Mouse (Mus musculus): ENCODE measurements around the gene Myo3b. TPM values are rescaled to one million over a fixed set of nuclear protein-coding genes. Genes with fewer than 3 reads are reported as not detected.

Myo3b gene
- polyA plus RNA-seq, 1 experiment: 0.46 TPM

DNA sequence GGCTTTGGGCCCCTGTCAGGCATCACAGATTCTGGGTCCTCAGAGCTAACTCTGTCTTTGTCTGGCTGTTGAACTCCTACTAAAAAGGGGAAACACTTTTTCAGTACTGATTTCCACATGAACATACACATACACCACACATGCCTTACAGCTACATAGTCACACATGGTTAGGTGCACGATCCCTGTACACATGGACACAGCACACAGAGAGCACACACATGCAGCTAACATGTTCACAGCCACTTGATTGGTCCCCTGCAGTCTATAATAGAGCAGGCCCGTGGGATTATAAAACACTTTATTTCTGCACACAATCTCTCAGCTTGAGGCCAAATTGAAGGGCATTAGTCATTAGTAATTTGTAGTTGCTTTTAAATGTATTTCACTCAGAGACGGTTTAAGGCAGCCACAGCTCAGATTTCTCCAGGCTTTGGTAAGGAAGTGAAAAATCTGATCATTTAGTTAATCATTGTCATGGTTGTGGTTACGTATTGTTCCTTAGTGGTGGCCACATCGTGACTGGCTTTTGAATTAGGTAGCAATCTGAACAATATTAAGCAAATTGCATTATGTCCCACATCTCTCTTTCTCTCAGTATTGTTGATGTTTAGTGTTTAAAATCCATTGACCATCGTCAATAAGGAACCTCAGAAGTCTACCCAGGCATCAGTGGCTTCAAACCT lies 27.6 kb downstream of the Myo3b start:
- DNase-seq (ENCODE audit: low read depth): peak; percentile 44
- no peak for TF ChIP-seq CTCF (IDR thresholded peaks at IDR 0.05; ENCODE audit: borderline replicate concordance, extremely low read depth, insufficient read depth, insufficient read length)
- no peak for TF ChIP-seq POLR2A (IDR thresholded peaks at IDR 0.05; ENCODE audit: borderline replicate concordance, extremely low read depth, insufficient read depth, insufficient read length, poor library complexity, severe bottlenecking)

DNA sequence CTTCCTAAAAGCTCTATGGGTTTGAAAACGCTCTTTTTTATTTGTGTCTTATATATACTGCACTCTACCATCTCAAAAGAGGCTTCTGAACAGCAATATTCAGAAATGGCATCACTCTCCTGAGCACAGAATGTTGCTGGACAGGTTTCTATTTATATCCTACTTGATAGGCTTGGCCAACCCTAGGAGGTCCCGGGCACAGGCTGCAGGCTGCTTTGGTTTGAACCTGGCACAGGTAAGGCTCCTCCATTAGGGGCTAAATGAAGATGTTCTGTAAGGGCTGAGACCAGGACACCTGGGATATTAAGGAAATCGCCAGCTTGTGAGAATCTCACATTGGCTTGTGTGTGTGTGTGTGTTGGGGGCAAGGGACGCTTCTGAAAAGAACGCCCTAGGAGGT lies 30.9 kb downstream of the Myo3b start:
- DNase-seq (ENCODE audit: low read depth): no peak

GRCm38 (mm10) chr2:70083444-70084020 lies 44.6 kb downstream of the Myo3b start:
- TF ChIP-seq POLR2A (IDR thresholded peaks at IDR 0.05; ENCODE audit: borderline replicate concordance, extremely low read depth, insufficient read depth, insufficient read length, poor library complexity, severe bottlenecking) (no peak), CTCF (IDR thresholded peaks at IDR 0.05; ENCODE audit: borderline replicate concordance, extremely low read depth, insufficient read depth, insufficient read length) (no peak)
- peak; percentile 20 for DNase-seq (ENCODE audit: low read depth)

More for the DNA sequence above, 30.9 kb downstream of the Myo3b start:
- no peak for TF ChIP-seq POLR2A (IDR thresholded peaks at IDR 0.05; ENCODE audit: borderline replicate concordance, extremely low read depth, insufficient read depth, insufficient read length, poor library complexity, severe bottlenecking)
- no peak for TF ChIP-seq CTCF (IDR thresholded peaks at IDR 0.05; ENCODE audit: borderline replicate concordance, extremely low read depth, insufficient read depth, insufficient read length)

DNA sequence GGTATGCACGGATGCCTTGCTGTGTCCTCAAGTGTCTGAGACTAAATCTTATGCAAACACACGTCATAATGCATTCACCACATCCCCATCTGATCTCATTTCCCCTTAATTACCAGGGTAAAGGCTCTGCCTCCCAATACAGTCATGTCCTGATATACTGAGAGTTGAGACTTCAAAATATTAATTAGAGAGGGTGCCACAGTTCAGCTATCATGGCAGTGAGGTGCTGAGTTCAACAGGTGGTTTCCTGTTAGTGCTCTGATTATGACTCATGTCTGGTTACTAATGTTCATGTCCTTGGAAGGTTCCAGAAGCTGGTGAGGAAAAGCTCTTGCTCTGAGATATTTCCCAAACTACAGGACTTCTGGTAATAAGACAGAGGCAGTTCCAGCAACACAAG lies 52.3 kb downstream of the Myo3b start:
- TF ChIP-seq CTCF (IDR thresholded peaks at IDR 0.05; ENCODE audit: borderline replicate concordance, extremely low read depth, insufficient read depth, insufficient read length) (no peak), POLR2A (IDR thresholded peaks at IDR 0.05; ENCODE audit: borderline replicate concordance, extremely low read depth, insufficient read depth, insufficient read length, poor library complexity, severe bottlenecking) (no peak)
- no peak for DNase-seq (ENCODE audit: low read depth)

- DNase-seq (ENCODE audit: low read depth): no peak
- TF ChIP-seq CTCF (IDR thresholded peaks at IDR 0.05; ENCODE audit: borderline replicate concordance, extremely low read depth, insufficient read depth, insufficient read length): no peak
- no peak for TF ChIP-seq POLR2A (IDR thresholded peaks at IDR 0.05; ENCODE audit: borderline replicate concordance, extremely low read depth, insufficient read depth, insufficient read length, poor library complexity, severe bottlenecking)
These were observed 53.0 kb downstream of the Myo3b start for GRCm38 (mm10) chr2:70091801-70092522.

- DNase-seq (ENCODE audit: low read depth): no peak
- no peak for TF ChIP-seq POLR2A (IDR thresholded peaks at IDR 0.05; ENCODE audit: borderline replicate concordance, extremely low read depth, insufficient read depth, insufficient read length, poor library complexity, severe bottlenecking)
- no peak for TF ChIP-seq CTCF (IDR thresholded peaks at IDR 0.05; ENCODE audit: borderline replicate concordance, extremely low read depth, insufficient read depth, insufficient read length)
These were observed 53.7 kb downstream of the Myo3b start for GRCm38 (mm10) chr2:70092665-70093064.

GRCm38 (mm10) chr2:70094446-70094845 lies 55.5 kb downstream of the Myo3b start:
- TF ChIP-seq POLR2A (IDR thresholded peaks at IDR 0.05; ENCODE audit: borderline replicate concordance, extremely low read depth, insufficient read depth, insufficient read length, poor library complexity, severe bottlenecking) (no peak), CTCF (IDR thresholded peaks at IDR 0.05; ENCODE audit: borderline replicate concordance, extremely low read depth, insufficient read depth, insufficient read length) (no peak)
- DNase-seq (ENCODE audit: low read depth): no peak

- peak; percentile 81 for DNase-seq (ENCODE audit: low read depth)
- TF ChIP-seq CTCF (IDR thresholded peaks at IDR 0.05; ENCODE audit: borderline replicate concordance, extremely low read depth, insufficient read depth, insufficient read length): no peak
- TF ChIP-seq POLR2A (IDR thresholded peaks at IDR 0.05; ENCODE audit: borderline replicate concordance, extremely low read depth, insufficient read depth, insufficient read length, poor library complexity, severe bottlenecking): no peak
These were observed 58.5 kb downstream of the Myo3b start for GRCm38 (mm10) chr2:70097229-70098095.

DNA sequence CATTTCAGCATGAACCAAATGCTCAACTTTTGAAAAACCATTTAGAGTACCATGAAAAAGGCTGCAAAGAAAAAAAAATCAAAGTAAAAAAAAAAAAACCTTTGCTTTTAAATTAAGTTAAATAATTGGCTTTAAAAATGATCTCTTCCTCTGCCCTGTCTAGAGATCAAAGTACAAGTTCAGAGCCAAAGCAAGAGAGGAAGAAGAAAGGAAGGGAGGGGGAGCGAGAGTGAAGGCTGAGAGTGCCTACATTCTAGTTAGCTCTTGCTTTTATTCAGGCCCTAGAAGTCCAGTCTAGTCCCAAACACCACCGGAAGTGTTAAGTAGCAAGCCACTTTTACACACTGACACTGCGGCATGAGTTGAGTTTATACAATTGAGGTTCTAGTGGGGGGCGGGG lies 60.5 kb downstream of the Myo3b start:
- DNase-seq (ENCODE audit: low read depth): no peak
- TF ChIP-seq POLR2A (IDR thresholded peaks at IDR 0.05; ENCODE audit: borderline replicate concordance, extremely low read depth, insufficient read depth, insufficient read length, poor library complexity, severe bottlenecking): no peak
- TF ChIP-seq CTCF (IDR thresholded peaks at IDR 0.05; ENCODE audit: borderline replicate concordance, extremely low read depth, insufficient read depth, insufficient read length): no peak

- TF ChIP-seq POLR2A (IDR thresholded peaks at IDR 0.05; ENCODE audit: borderline replicate concordance, extremely low read depth, insufficient read depth, insufficient read length, poor library complexity, severe bottlenecking) (no peak), CTCF (IDR thresholded peaks at IDR 0.05; ENCODE audit: borderline replicate concordance, extremely low read depth, insufficient read depth, insufficient read length) (no peak)
- peak; percentile 56 for DNase-seq (ENCODE audit: low read depth)
These were observed 66.5 kb downstream of the Myo3b start for GRCm38 (mm10) chr2:70105286-70106030.
